Mouse (Mus musculus): ENCODE results near the gene Rbfox1. TPM values are rescaled to one million over a fixed set of nuclear protein-coding genes. Genes with fewer than 3 reads are reported as not detected.

The Rbfox1 gene
- polyA plus RNA-seq, 1 experiment from 2014 or later = 3.3 TPM

GRCm38 (mm10) chr16:7242501-7242900 lies 1357.3 kb downstream of the Rbfox1 start:
- DNase-seq (ENCODE audit: low spot score) = no peak
- Histone ChIP-seq H3K9ac (ENCODE audit: low read depth, low read length) (no peak overlapping the region), H3K27me3 (ENCODE audit: insufficient read depth, low read length) (no peaks in the 10 kb centered on the region), H3K4me3 (replicated peaks; ENCODE audit: low read depth, low read length) (no peak overlapping the region), H3K9me3 (replicated peaks; ENCODE audit: low read length) (no peaks in the 10 kb centered on the region), H3K36me3 (ENCODE audit: insufficient read depth, low read length) (no peaks in the 10 kb centered on the region), H3K4me2 (ENCODE audit: low read length) (no peak overlapping the region), H3K4me1 (replicated peaks; ENCODE audit: insufficient read depth, low read length) (no peaks in the 10 kb centered on the region), H3K27ac (no peak overlapping the region)
- ATAC-seq (replicated peaks; ENCODE audit: low FRiP score, low read depth) = no peak
- 89% methylated on average over 3 of the region's 3 CpGs for WGBS
- TF ChIP-seq CTCF (IDR thresholded peaks at IDR 0.05; ENCODE audit: low read depth) = no peak

- no peak overlapping the region for H3K9ac ChIP-seq (ENCODE audit: low read depth, low read length)
- no peaks in the 10 kb centered on the region for H3K9me3 ChIP-seq (replicated peaks; ENCODE audit: low read length)
- no peak overlapping the region for H3K4me3 ChIP-seq (replicated peaks; ENCODE audit: low read depth, low read length)
- DNase-seq (ENCODE audit: low spot score) (no peak), ATAC-seq (replicated peaks; ENCODE audit: low FRiP score, low read depth) (no peak)
- no peaks in the 10 kb centered on the region for H3K36me3 ChIP-seq (ENCODE audit: insufficient read depth, low read length)
- no peak overlapping the region for H3K27ac ChIP-seq
- no peak overlapping the region for H3K4me2 ChIP-seq (ENCODE audit: low read length)
- no peaks in the 10 kb centered on the region for H3K4me1 ChIP-seq (replicated peaks; ENCODE audit: insufficient read depth, low read length)
- H3K27me3 ChIP-seq (ENCODE audit: insufficient read depth, low read length) = no peaks in the 10 kb centered on the region
- no peak for TF ChIP-seq CTCF (IDR thresholded peaks at IDR 0.05; ENCODE audit: low read depth)
- WGBS = 54% methylated on average over 1 of the region's 1 CpGs
These were observed 1359.2 kb downstream of the Rbfox1 start for GRCm38 (mm10) chr16:7244382-7244781.

- Histone ChIP-seq H3K9me3 (replicated peaks; ENCODE audit: low read length) (no peaks in the 10 kb centered on the region), H3K36me3 (ENCODE audit: insufficient read depth, low read length) (no peaks in the 10 kb centered on the region), H3K4me1 (replicated peaks; ENCODE audit: insufficient read depth, low read length) (no peaks in the 10 kb centered on the region), H3K4me2 (ENCODE audit: low read length) (no peak overlapping the region), H3K27ac (no peak overlapping the region), H3K4me3 (replicated peaks; ENCODE audit: low read depth, low read length) (no peak overlapping the region), H3K9ac (ENCODE audit: low read depth, low read length) (no peak overlapping the region), H3K27me3 (ENCODE audit: insufficient read depth, low read length) (no peaks in the 10 kb centered on the region)
- no peak for TF ChIP-seq CTCF (IDR thresholded peaks at IDR 0.05; ENCODE audit: low read depth)
- DNase-seq (ENCODE audit: low spot score) = peak; percentile 65
- 27% methylated on average over 4 of the region's 4 CpGs for WGBS
- no peak for ATAC-seq (replicated peaks; ENCODE audit: low FRiP score, low read depth)
These were observed 1366.5 kb downstream of the Rbfox1 start for GRCm38 (mm10) chr16:7251696-7252095.

- Histone ChIP-seq H3K27ac (no peak overlapping the region), H3K9ac (ENCODE audit: low read depth, low read length) (no peak overlapping the region), H3K27me3 (ENCODE audit: insufficient read depth, low read length) (no peaks in the 10 kb centered on the region), H3K4me2 (ENCODE audit: low read length) (no peak overlapping the region), H3K36me3 (ENCODE audit: insufficient read depth, low read length) (no peaks in the 10 kb centered on the region), H3K9me3 (replicated peaks; ENCODE audit: low read length) (no peaks in the 10 kb centered on the region), H3K4me1 (replicated peaks; ENCODE audit: insufficient read depth, low read length) (no peaks in the 10 kb centered on the region), H3K4me3 (replicated peaks; ENCODE audit: low read depth, low read length) (no peak overlapping the region)
- WGBS = 89% methylated on average over 4 of the region's 4 CpGs
- ATAC-seq (replicated peaks; ENCODE audit: low FRiP score, low read depth) (no peak), DNase-seq (ENCODE audit: low spot score) (no peak)
- no peak for TF ChIP-seq CTCF (IDR thresholded peaks at IDR 0.05; ENCODE audit: low read depth)
These were observed 1372.2 kb downstream of the Rbfox1 start for GRCm38 (mm10) chr16:7257366-7257765.

- ATAC-seq (replicated peaks; ENCODE audit: low FRiP score, low read depth) = no peak
- H3K9ac ChIP-seq (ENCODE audit: low read depth, low read length) = no peak overlapping the region
- H3K27me3 ChIP-seq (ENCODE audit: insufficient read depth, low read length) = no peaks in the 10 kb centered on the region
- H3K4me2 ChIP-seq (ENCODE audit: low read length) = no peak overlapping the region
- H3K4me1 ChIP-seq (replicated peaks; ENCODE audit: insufficient read depth, low read length) = no peaks in the 10 kb centered on the region
- WGBS = 92% methylated on average over 1 of the region's 1 CpGs
- no peaks in the 10 kb centered on the region for H3K36me3 ChIP-seq (ENCODE audit: insufficient read depth, low read length)
- no peak for DNase-seq (ENCODE audit: low spot score)
- no peak overlapping the region for H3K27ac ChIP-seq
- H3K9me3 ChIP-seq (replicated peaks; ENCODE audit: low read length) = no peaks in the 10 kb centered on the region
- no peak for TF ChIP-seq CTCF (IDR thresholded peaks at IDR 0.05; ENCODE audit: low read depth)
- no peak overlapping the region for H3K4me3 ChIP-seq (replicated peaks; ENCODE audit: low read depth, low read length)
These were observed 1378.1 kb downstream of the Rbfox1 start for GRCm38 (mm10) chr16:7263261-7263660.

GRCm38 (mm10) chr16:7265715-7266114 lies 1380.6 kb downstream of the Rbfox1 start:
- DNase-seq (ENCODE audit: low spot score) = no peak
- Histone ChIP-seq H3K9ac (ENCODE audit: low read depth, low read length) (no peak overlapping the region), H3K4me2 (ENCODE audit: low read length) (no peak overlapping the region), H3K4me3 (replicated peaks; ENCODE audit: low read depth, low read length) (no peak overlapping the region), H3K27me3 (ENCODE audit: insufficient read depth, low read length) (no peaks in the 10 kb centered on the region), H3K9me3 (replicated peaks; ENCODE audit: low read length) (no peaks in the 10 kb centered on the region), H3K4me1 (replicated peaks; ENCODE audit: insufficient read depth, low read length) (no peaks in the 10 kb centered on the region), H3K36me3 (ENCODE audit: insufficient read depth, low read length) (no peaks in the 10 kb centered on the region), H3K27ac (no peak overlapping the region)
- no peak for TF ChIP-seq CTCF (IDR thresholded peaks at IDR 0.05; ENCODE audit: low read depth)
- ATAC-seq (replicated peaks; ENCODE audit: low FRiP score, low read depth) = no peak

- no peaks in the 10 kb centered on the region for H3K27me3 ChIP-seq (ENCODE audit: insufficient read depth, low read length)
These were observed 1390.3 kb downstream of the Rbfox1 start for GRCm38 (mm10) chr16:7275501-7275900.

More at GRCm38 (mm10) chr16:7275501-7275900, 1390.3 kb downstream of the Rbfox1 start:
- WGBS = 93% methylated on average over 5 of the region's 5 CpGs
- ATAC-seq (replicated peaks; ENCODE audit: low FRiP score, low read depth) = no peak
- no peak for TF ChIP-seq CTCF (IDR thresholded peaks at IDR 0.05; ENCODE audit: low read depth)
- no peak overlapping the region for H3K9ac ChIP-seq (ENCODE audit: low read depth, low read length)
- no peak for DNase-seq (ENCODE audit: low spot score)
- H3K4me1 ChIP-seq (replicated peaks; ENCODE audit: insufficient read depth, low read length) = no peaks in the 10 kb centered on the region
- no peaks in the 10 kb centered on the region for H3K36me3 ChIP-seq (ENCODE audit: insufficient read depth, low read length)
- H3K4me2 ChIP-seq (ENCODE audit: low read length) = no peak overlapping the region
- H3K4me3 ChIP-seq (replicated peaks; ENCODE audit: low read depth, low read length) = no peak overlapping the region
- no peaks in the 10 kb centered on the region; the same call in 1 of the 2 replicates for H3K9me3 ChIP-seq (replicated peaks; ENCODE audit: low read length)
- H3K27ac ChIP-seq = no peak overlapping the region

Measured in kidney, postnatal 0 days (tissue).